Mouse (Mus musculus) lung, adult 2 months (tissue): ENCODE measurements around the gene Gm10563.

Experiments used
- CTCF ChIP-seq: fragments of 200-500 bp; IDR thresholded peaks from 2 replicates; pipeline ENCODE4 v1.5.1; 2011; ENCODE audit warnings: mild to moderate bottlenecking, low read length, control low read depth; ENCODE audit not compliant: insufficient read depth
- POLR2A ChIP-seq: fragments of 200-500 bp; IDR thresholded peaks from 2 replicates; pipeline ENCODE4 v1.6.1; 2011; ENCODE audit warnings: low read depth, mild to moderate bottlenecking, control low read depth, low read length, borderline replicate concordance; ENCODE audit errors: extremely low read depth

DNA sequence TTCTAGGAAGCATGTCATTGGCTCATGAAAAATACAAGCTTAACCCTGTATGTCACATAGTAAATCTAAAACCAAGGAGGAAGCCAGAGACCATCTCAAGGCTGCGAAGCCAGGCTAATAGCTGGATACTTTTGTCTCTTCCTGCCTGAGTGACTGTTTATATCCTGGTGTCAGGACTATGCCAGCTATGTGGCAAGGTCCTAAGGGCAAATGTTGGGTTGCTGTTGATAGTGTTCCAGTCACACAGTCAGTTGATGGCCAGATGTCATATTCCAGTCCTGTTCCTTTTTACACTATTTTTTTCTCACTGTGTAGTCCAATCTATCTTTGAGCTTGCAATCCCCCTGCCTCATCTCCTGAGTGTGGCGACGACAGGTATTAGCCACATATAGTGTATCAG lies 31.9 kb downstream of the Gm10563 start:
- no peak for TF ChIP-seq CTCF
- no peak for TF ChIP-seq POLR2A
